Mouse (Mus musculus) spleen, adult 18-20 months (tissue): ENCODE measurements around the gene Il18.
"Not testable (repeated sequence)": the region's sequence is repeated elsewhere in the genome, so short reads cannot be mapped to it uniquely, and the experiment has no call there.

Experiments
- DNase-seq, 2 experiments: peaks; one replicate each; pipeline ENCODE4 v3.0.0; 2022; ENCODE audit warnings: mixed read lengths in 2 of 2

Gene Il18

DNA sequence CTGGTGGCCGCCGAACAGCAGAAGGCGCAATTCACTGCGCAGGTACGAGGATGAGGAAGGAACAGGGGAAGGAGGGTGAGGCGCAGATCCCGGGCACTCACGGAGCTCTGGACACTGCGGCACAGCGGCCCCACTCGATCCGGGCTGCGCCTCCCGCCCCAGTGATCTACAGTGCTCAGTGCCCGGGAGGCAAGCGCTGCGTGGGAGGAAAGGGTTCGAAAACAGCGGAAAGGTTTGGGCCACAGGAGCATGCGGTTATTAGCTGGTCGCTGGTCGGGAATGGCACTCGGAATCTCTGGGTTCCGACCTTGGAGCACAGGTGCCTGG, 49.3 kb downstream of the Il18 start:
- no peak for DNase-seq

DNA sequence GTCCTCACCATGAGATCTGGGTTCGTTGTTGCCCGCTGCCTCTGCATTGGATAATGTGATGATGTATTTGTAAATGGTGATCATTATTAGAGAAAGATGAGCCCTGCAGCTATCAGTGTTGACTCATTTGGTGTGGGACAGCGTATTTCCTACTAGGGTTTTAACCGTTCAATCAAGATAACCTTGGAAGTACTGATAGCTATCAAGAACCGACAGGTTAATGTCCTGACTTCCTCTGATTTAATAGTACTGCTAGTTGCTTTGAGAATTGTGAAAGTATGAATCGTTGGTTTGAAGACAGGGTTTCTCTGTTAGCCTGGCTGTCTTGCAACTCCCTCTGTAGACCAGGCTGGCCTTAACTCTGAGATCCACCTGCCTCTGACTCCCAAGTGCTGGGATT, 49.7 kb downstream of the Il18 start:
- no peak for DNase-seq

DNA sequence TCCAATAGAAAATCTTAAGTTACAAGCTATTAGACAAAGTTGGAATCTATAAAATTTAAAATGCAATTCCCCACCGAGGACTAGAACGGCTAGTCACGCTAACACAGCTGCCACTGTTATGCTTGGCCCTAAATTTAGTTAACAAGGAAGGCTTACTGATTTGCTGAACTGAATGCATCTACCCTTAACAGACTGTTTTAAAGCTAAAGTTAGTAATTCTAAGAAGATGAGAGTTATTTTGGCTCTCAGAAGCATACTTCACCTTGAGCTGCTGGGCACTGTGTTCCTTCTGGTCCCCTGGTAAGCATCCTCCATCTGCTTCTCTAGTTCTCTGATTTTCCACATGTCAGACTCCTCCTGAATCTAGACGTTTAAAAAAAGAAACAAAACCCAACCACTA, 57.5 kb downstream of the Il18 start:
- no peak for DNase-seq

DNA sequence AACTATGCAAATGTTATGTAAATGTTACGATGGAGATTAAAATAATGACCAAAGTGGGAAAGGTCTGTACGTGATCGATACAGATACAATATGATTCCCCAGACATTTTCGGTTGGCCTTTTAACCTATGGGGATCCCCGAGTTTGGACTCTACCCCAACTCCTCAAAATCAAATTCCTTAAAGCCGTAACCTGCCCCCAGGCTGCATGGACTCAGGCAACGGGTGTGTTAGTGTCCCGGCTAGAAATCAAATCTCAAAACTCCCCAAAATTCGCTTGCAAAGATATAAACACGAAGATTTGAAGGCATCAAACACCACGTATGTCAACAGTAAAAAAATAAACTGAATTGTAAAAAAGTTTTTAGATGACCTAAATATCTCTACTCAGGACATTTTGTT, 61.5 kb downstream of the Il18 start:
- DNase-seq: no peak

- DNase-seq: peak; percentile 74 to 87
Observed at GRCm38 (mm10) chr9:50616766-50617603, 62.4 kb downstream of the Il18 start, which contains the start of the genes Pih1d2 and Nkapd1. Gene Pih1d2 (plus strand): TSS chr9:50617321. Gene Nkapd1 (minus strand): TSS chr9:50617464.

GRCm38 (mm10) chr9:50617794-50618330, 63.2 kb downstream of the Il18 start:
- DNase-seq: no peak

DNA sequence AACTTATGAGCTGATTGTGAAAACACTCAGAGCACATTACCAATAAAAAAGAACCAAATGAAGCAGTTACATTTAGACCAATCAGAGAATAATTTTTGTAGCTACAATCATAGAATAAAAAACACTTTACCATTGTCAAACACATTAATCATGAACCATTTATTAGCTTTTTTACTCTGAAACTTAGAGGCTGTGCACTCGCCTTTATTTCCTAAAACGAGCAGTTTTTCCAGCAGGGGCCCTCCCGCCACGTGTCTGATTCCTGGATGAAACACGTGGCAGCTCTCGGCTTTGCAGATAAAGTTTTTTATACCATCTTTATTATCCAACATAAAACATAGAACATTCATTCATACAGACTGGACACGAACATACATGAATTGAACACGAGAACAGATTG, 76.3 kb downstream of the Il18 start:
- DNase-seq: not testable (repeated sequence)
